Mouse (Mus musculus) liver, embryonic 14.5 days (tissue): ENCODE results near the gene Snai1. TPM values are rescaled to one million over a fixed set of nuclear protein-coding genes. Genes with fewer than 3 reads are reported as not detected.

ENCODE experiments used
- ATAC-seq: fragments of 200-750 bp; cut with Nextera tagmentation; 2 replicates; pipeline ENCODE4 v1.8.0; 2017; ENCODE audit warnings: moderate number of reproducible peaks, mild to moderate bottlenecking, moderate library complexity; ENCODE audit not compliant: insufficient read depth
- DNase-seq, 3 experiments: peaks; one replicate each; pipeline ENCODE4 v3.0.0-alpha.2; 2012 to 2013; ENCODE audit warnings: low read depth in 3 of 3, low spot score in 3 of 3
- H3K27ac ChIP-seq: fragments of 300-500 bp; sonication (generic); 2 replicates; pipeline ENCODE4 v1.5.1; 2014; ENCODE audit warnings: moderate library complexity, mild to moderate bottlenecking, control low read depth, inconsistent platforms
- H3K27me3 ChIP-seq: fragments of 300-500 bp; sonication (generic); 2 replicates; pipeline ENCODE4 v1.6.1; 2014; ENCODE audit warnings: mild to moderate bottlenecking, low read length, moderate library complexity; ENCODE audit not compliant: control insufficient read depth, insufficient read depth
- H3K36me3 ChIP-seq: fragments of 300-500 bp; sonication (generic); replicated peaks from 2 replicates; pipeline ENCODE4 v1.6.1; 2014; ENCODE audit warnings: low read depth; ENCODE audit not compliant: control insufficient read depth, insufficient read depth
- H3K4me1 ChIP-seq, 2 experiments: fragments of 200-500 bp in 1 of 2; fragments of 300-500 bp in 1 of 2; sonication (generic) in 1 of 2; replicated peaks; 2 replicates each; pipeline ENCODE4 v1.6.1; 2012 to 2014; ENCODE audit warnings: antibody characterized with exemption in 1 of 2, inconsistent platforms in 1 of 2, low read length in 1 of 2; ENCODE audit not compliant: control insufficient read depth in 2 of 2, insufficient read depth in 2 of 2
- H3K4me2 ChIP-seq: fragments of 300-500 bp; sonication (generic); 2 replicates; pipeline ENCODE4 v1.6.1; 2014; ENCODE audit warnings: low read depth, mild to moderate bottlenecking, control low read depth, moderate library complexity
- H3K4me3 ChIP-seq, 2 experiments: fragments of 200-500 bp in 1 of 2; fragments of 300-500 bp in 1 of 2; sonication (generic) in 1 of 2; 2 replicates each; pipeline ENCODE4 v1.5.1; 2012 to 2014; ENCODE audit warnings: low read depth in 2 of 2, low read length in 2 of 2, mild to moderate bottlenecking in 2 of 2, control low read depth in 1 of 2, inconsistent platforms in 1 of 2, moderate library complexity in 1 of 2; ENCODE audit not compliant: insufficient read depth in 1 of 2
- H3K9ac ChIP-seq: fragments of 300-500 bp; sonication (generic); replicated peaks from 2 replicates; pipeline ENCODE4 v1.6.1; 2014; ENCODE audit warnings: mild to moderate bottlenecking, control low read depth, moderate library complexity
- H3K9me3 ChIP-seq: fragments of 300-500 bp; sonication (generic); 2 replicates; pipeline ENCODE4 v1.6.1; 2016; ENCODE audit warnings: low read length, mixed read lengths; ENCODE audit not compliant: control insufficient read depth
- CTCF ChIP-seq: IDR thresholded peaks from 2 replicates; pipeline ENCODE4 v1.5.1; 2016; ENCODE audit warnings: antibody characterized with exemption, low read depth, control low read depth
- EP300 ChIP-seq: IDR thresholded peaks from 2 replicates; pipeline ENCODE4 v1.6.1; 2016; ENCODE audit warnings: antibody characterized with exemption, low read depth
- WGBS: fragments of 180-500 bp; shearing (Covaris S2); extraction: QIAGEN DNeasy Blood & Tissue Kit; methylation state at CpG from one replicate; pipeline ENCODE4 v1.1.7; 2014; ENCODE audit not compliant: insufficient replicate concordance; 5-methylcytosine and 5-hydroxymethylcytosine counted together
- polyA plus RNA-seq, 2 experiments: library from polyadenylated mRNA; depleted of rRNA in 1 of 2; stranded (reverse) in 1 of 2; unstranded in 1 of 2; fragments of >200 nt; fragmentation: Nextera tagmentation in 1 of 2; extraction: Ambion mirVana in 1 of 2; gene quantifications; 2 replicates each; pipeline versions ENCODE4 v1.2.1 to v1.2.3; 2012 to 2014

Snai1 gene
- polyA plus RNA-seq, 2 experiments, result 1.1 to 2.2 TPM

- Histone ChIP-seq H3K9ac (no peak overlapping the region), H3K36me3 (no peaks in the 10 kb centered on the region), H3K27ac (no peak overlapping the region), H3K4me2 (no peak overlapping the region), H3K4me3 (no peak overlapping the region), H3K9me3 (no peaks in the 10 kb centered on the region), H3K4me1 (no peaks in the 10 kb centered on the region), H3K27me3 (no peaks in the 10 kb centered on the region)
- no peak for ATAC-seq
- TF ChIP-seq CTCF, result no peak
- DNase-seq, result no peak
- 54% methylated on average over 9 of the region's 9 CpGs for WGBS
Observed at GRCm38 (mm10) chr2:167574814-167575213, 36.8 kb downstream of the Snai1 start.

DNA sequence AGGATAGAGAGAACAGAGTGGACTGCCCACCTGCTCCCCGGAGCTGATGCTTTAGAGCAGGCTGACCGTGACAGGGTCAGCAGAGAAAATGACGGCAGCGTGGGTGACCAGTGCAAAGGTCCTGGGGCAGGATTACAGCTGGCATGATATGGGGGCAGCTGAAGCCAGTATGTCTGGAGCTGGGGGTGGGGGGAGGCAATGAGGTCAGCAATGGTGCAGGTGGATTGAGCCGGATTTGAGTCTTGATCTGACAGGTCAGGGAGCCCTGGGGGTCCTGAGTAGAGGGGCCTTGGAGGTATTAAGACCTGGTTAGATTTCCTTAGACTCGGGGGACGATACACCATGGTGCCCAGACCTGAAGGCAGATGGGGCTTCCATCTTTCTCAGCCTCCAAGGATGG, 37.6 kb downstream of the Snai1 start:
- Histone ChIP-seq H3K27me3 (no peaks in the 10 kb centered on the region), H3K36me3 (no peaks in the 10 kb centered on the region), H3K9me3 (no peaks in the 10 kb centered on the region), H3K4me3 (no peak overlapping the region), H3K9ac (no peak overlapping the region), H3K27ac (no peak overlapping the region), H3K4me1 (no peaks in the 10 kb centered on the region), H3K4me2 (no peak overlapping the region)
- no peak for ATAC-seq
- 71% methylated on average over 7 of the region's 7 CpGs for WGBS
- no peak for TF ChIP-seq EP300
- TF ChIP-seq CTCF, result no peak
- DNase-seq, result no peak

DNA sequence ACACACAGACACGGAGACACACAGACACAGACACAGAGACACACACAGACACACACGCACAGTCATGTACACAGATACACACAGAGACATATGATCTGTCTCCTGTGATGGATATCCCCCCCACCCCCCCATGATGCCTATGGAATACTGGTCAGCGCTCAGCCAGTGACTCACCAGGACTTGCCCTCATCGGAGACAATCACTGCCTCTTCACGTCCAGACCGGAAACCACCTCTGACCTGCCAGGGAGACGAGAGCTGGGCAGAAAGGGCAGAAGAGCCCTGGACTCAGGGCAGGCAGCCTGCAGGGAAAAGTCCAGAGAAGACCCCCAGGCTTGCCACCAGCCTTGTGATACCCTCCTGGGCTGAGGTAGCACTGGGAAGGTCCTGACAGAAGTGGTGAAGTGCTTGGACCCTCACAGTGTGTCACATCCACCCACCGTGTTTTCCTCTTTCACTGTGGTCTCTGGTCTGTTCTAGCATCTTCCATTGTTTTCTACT, 38.2 kb downstream of the Snai1 start:
- ATAC-seq, result no peak
- no peak for DNase-seq
- no peak overlapping the region for H3K9ac ChIP-seq
- H3K36me3 ChIP-seq, result no peaks in the 10 kb centered on the region
- H3K4me1 ChIP-seq, result no peaks in the 10 kb centered on the region
- H3K27ac ChIP-seq, result no peak overlapping the region
- H3K4me2 ChIP-seq, result no peak overlapping the region
- H3K9me3 ChIP-seq, result no peaks in the 10 kb centered on the region
- H3K27me3 ChIP-seq, result no peaks in the 10 kb centered on the region
- TF ChIP-seq CTCF (no peak), EP300 (no peak)
- no peak overlapping the region for H3K4me3 ChIP-seq
- 73% methylated on average over 8 of the region's 8 CpGs for WGBS

DNA sequence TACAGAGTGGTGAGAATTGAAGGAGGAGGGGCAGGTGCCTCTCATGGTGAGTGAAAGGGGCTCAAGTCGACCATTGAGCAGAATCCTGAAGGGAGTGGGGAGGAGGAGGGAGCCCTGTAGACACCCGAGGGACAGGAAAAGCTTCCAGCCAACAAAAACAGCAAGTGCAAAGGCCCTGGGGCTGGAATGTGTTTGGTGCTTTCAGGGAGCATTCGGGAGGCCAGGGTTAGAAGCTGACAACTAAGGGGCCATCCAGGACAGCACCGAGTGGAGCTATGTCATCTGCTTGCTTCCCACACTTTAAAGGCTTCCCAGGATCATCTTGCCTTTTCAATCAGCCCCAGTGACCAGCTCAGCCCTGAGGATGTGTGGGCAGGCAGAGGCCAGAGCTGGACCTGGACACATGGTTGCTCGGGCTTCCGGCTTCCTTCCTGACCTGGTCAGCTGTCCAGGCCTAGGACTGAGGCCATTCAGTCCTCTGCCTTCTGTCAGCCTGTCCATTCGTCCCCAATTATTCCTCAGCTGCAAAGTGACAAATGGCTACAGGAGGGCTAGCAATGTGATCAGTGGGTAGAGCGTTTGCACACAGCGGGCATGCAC, 39.3 kb downstream of the Snai1 start:
- Histone ChIP-seq H3K27me3 (no peaks in the 10 kb centered on the region), H3K9me3 (no peaks in the 10 kb centered on the region), H3K4me1 (no peaks in the 10 kb centered on the region), H3K9ac (no peak overlapping the region), H3K4me2 (no peak overlapping the region), H3K27ac (no peak overlapping the region), H3K4me3 (no peak overlapping the region), H3K36me3 (no peaks in the 10 kb centered on the region)
- ATAC-seq, result no peak
- TF ChIP-seq EP300 (no peak), CTCF (no peak)
- WGBS, result 54% methylated on average over 9 of the region's 9 CpGs
- no peak for DNase-seq

DNA sequence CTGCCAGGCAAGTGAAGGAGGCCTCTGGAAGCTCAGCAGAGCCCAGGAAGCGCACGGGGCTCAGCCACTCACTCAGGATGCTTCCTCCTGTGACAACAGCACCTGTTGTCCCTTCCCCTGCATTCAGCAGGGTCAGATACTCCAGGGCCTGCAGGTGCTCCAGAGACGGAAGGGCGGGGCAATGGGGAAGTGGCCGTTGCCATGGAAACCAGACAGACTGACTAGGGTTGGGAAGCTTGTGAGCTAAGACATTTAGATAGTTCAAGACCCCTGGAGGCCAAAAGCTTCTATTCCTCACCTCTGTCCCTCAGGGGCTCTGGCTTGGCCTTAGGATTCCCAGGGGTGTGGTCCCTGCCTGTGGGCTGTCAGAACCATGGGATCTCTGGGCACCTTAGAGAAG, 40.5 kb downstream of the Snai1 start:
- no peaks in the 10 kb centered on the region for H3K36me3 ChIP-seq
- H3K4me3 ChIP-seq, result no peak overlapping the region
- WGBS, result 30% methylated on average over 5 of the region's 5 CpGs
- H3K4me2 ChIP-seq, result no peak overlapping the region
- ATAC-seq, result no peak
- no peaks in the 10 kb centered on the region for H3K9me3 ChIP-seq
- no peaks in the 10 kb centered on the region for H3K27me3 ChIP-seq
- 0 out of 4 replicates have a peak, but pooled peaks cover 0 to 2% of the 10 kb centered on the region in 2 experiments for H3K4me1 ChIP-seq
- DNase-seq, result no peak
- TF ChIP-seq EP300 (no peak), CTCF (no peak)
- no peak overlapping the region for H3K9ac ChIP-seq
- no peak overlapping the region for H3K27ac ChIP-seq
